Mouse (Mus musculus) heart, adult 2 months (tissue): ENCODE measurements around the gene Kbtbd3. TPM values are rescaled to one million over a fixed set of nuclear protein-coding genes. Genes with fewer than 3 reads are reported as not detected.

ENCODE experiments used
- DNase-seq, 2 experiments: peaks; one replicate each; pipeline ENCODE4 v3.0.0; 2021
- H3K27ac ChIP-seq: fragments of 200-600 bp; 2 replicates; pipeline ENCODE4 v1.8.1; 2022
- H3K27me3 ChIP-seq: fragments of 200-500 bp; 2 replicates; pipeline ENCODE4 v1.6.1; 2012; ENCODE audit warnings: mild to moderate bottlenecking, low read length, inconsistent platforms, mixed read lengths; ENCODE audit not compliant: control insufficient read depth, insufficient read depth
- H3K36me3 ChIP-seq: fragments of 200-500 bp; 2 replicates; pipeline ENCODE4 v1.6.1; 2012; ENCODE audit warnings: low read length, inconsistent platforms; ENCODE audit not compliant: control insufficient read depth, insufficient read depth
- H3K4me1 ChIP-seq: fragments of 200-500 bp; 2 replicates; pipeline ENCODE4 v1.6.1; 2011; ENCODE audit warnings: low read length; ENCODE audit not compliant: control insufficient read depth, insufficient read depth
- H3K4me3 ChIP-seq: fragments of 200-600 bp; 2 replicates; pipeline ENCODE4 v1.8.1; 2022
- H3K79me2 ChIP-seq: fragments of 200-500 bp; replicated peaks from 2 replicates; pipeline ENCODE4 v1.6.1; 2012; ENCODE audit warnings: mild to moderate bottlenecking, inconsistent platforms, low read length, moderate library complexity, mixed read lengths; ENCODE audit not compliant: control insufficient read depth, insufficient read depth
- H3K9ac ChIP-seq: fragments of 200-500 bp; 2 replicates; pipeline ENCODE4 v1.6.1; 2012; ENCODE audit warnings: low read depth, mild to moderate bottlenecking, control low read depth, inconsistent platforms, low read length, mixed read lengths
- CTCF ChIP-seq: fragments of 200-600 bp; IDR thresholded peaks from 2 replicates; pipeline ENCODE4 v1.8.1; 2022; ENCODE audit warnings: antibody characterized with exemption, mild to moderate bottlenecking, moderate library complexity
- EP300 ChIP-seq: fragments of 200-500 bp; IDR thresholded peaks from 2 replicates; pipeline ENCODE4 v1.6.1; 2011; ENCODE audit warnings: low read depth, low read length, control low read depth; ENCODE audit not compliant: insufficient read depth
- POLR2A ChIP-seq: fragments of 200-500 bp; IDR thresholded peaks from 2 replicates; pipeline ENCODE4 v1.6.1; 2011; ENCODE audit warnings: mild to moderate bottlenecking, low read depth, low read length, control low read depth; ENCODE audit not compliant: insufficient read depth
- WGBS: fragments of 180-500 bp; shearing (Covaris S2); methylation state at CpG from one replicate; pipeline ENCODE4 v1.1.7; 2018; 5-methylcytosine and 5-hydroxymethylcytosine counted together
- intact Hi-C: fragments of 180-260 bp; cut with DNase I; formaldehyde crosslinking; loops from one replicate; pipeline ENCODE4 v1.15.1; 2025
- microRNA-seq, 2 experiments: library from miRNA; unstranded; fragments of <30 nt; microRNA quantifications; one replicate each; pipeline ENCODE4 v1.2.0; 2021
- polyA plus RNA-seq: library from polyadenylated mRNA; depleted of rRNA; stranded (reverse); fragments of >200 nt; gene quantifications from 2 replicates; pipeline ENCODE4 v1.2.3, GENCODE M21; 2012; rRNA removed
- total RNA-seq, 2 experiments: library from RNA; stranded (reverse); gene quantifications; 2 replicates each; pipeline ENCODE4 v1.2.3; 2021

Gene Kbtbd3
- total and polyA plus RNA-seq, 3 experiments: 1.9 to 8.9 (median 8.7) TPM

GRCm38 (mm10) chr9:4315746-4316145 lies 6.1 kb downstream of the Kbtbd3 start:
- no peaks in the 10 kb centered on the region for H3K27me3 ChIP-seq
- intact Hi-C loops: no loop called here
- H3K27ac ChIP-seq: no peak overlapping the region
- no peak for TF ChIP-seq EP300
- no peak for TF ChIP-seq POLR2A
- no peak for TF ChIP-seq CTCF
- H3K79me2 ChIP-seq: no peaks in the 10 kb centered on the region; the same call in 1 of the 2 replicates
- H3K9ac ChIP-seq: no peak overlapping the region
- no peak overlapping the region for H3K4me3 ChIP-seq
- peaks cover under 1% of the 10 kb centered on the region for H3K4me1 ChIP-seq
- no peaks in the 10 kb centered on the region; the same call in none of the 2 replicates for H3K36me3 ChIP-seq
- WGBS: 95% methylated on average over 2 of the region's 2 CpGs
- DNase-seq: no peak

- intact Hi-C loops: no loop called here
- no peaks in the 10 kb centered on the region; the same call in 1 of the 2 replicates for H3K36me3 ChIP-seq
- H3K27ac ChIP-seq: no peak overlapping the region
- H3K79me2 ChIP-seq: no peaks in the 10 kb centered on the region; the same call in 1 of the 2 replicates
- H3K27me3 ChIP-seq: no peaks in the 10 kb centered on the region
- H3K9ac ChIP-seq: no peak overlapping the region
- no peaks in the 10 kb centered on the region for H3K4me1 ChIP-seq
- H3K4me3 ChIP-seq: no peak overlapping the region
- 74% methylated on average over 6 of the region's 6 CpGs for WGBS
- TF ChIP-seq CTCF (no peak), EP300 (no peak), POLR2A (no peak)
- DNase-seq: no peak
These were observed 9.5 kb downstream of the Kbtbd3 start for GRCm38 (mm10) chr9:4318939-4319721.

GRCm38 (mm10) chr9:4353163-4353562 lies 43.5 kb downstream of the Kbtbd3 start:
- no peaks in the 10 kb centered on the region for H3K27me3 ChIP-seq
- intact Hi-C loops: no loop called here
- WGBS: 77% methylated on average over 1 of the region's 1 CpGs

GRCm38 (mm10) chr9:4375828-4376639 lies 66.4 kb downstream of the Kbtbd3 start, which contains the start of gene Msantd4:
Msantd4 (plus strand) TSS chr9:4376562.
- no peak for TF ChIP-seq CTCF
- peak; percentile 95 for TF ChIP-seq POLR2A
- peak; percentile 63; the same call in 1 of the 2 replicates for TF ChIP-seq EP300
- Histone ChIP-seq H3K9ac (peak within 1 kb of the TSS; percentile 72), H3K36me3 (peaks cover 19% of the 10 kb centered on the region), H3K27me3 (no peaks in the 10 kb centered on the region), H3K4me3 (peak within 1 kb of the TSS; percentile 91), H3K27ac (peak within 1 kb of the TSS; percentile 87), H3K4me1 (peaks cover 2% of the 10 kb centered on the region; the same call in 1 of the 2 replicates), H3K79me2 (peaks cover 1% of the 10 kb centered on the region; the same call in 1 of the 2 replicates)
- 2% methylated on average over 31 of the region's 31 CpGs for WGBS
- DNase-seq: peak; percentile 94 to 99
- intact Hi-C loops: loop anchor here (1.0 kb wide), 1 partner anchor 67 kb away; the partner anchor contains the start of genes Aasdhppt and Kbtbd3

More at GRCm38 (mm10) chr9:4353163-4353562, 43.5 kb downstream of the Kbtbd3 start:
- no peaks in the 10 kb centered on the region for H3K4me1 ChIP-seq
- H3K4me3 ChIP-seq: no peak overlapping the region
- no peak for TF ChIP-seq POLR2A
- no peak for TF ChIP-seq CTCF
- no peak for TF ChIP-seq EP300
- H3K36me3 ChIP-seq: no peaks in the 10 kb centered on the region
- no peaks in the 10 kb centered on the region for H3K79me2 ChIP-seq
- no peak overlapping the region for H3K9ac ChIP-seq
- no peak for DNase-seq
- H3K27ac ChIP-seq: no peak overlapping the region

- Histone ChIP-seq H3K36me3 (peaks cover 22% of the 10 kb centered on the region), H3K4me1 (peaks cover 2% of the 10 kb centered on the region; the same call in 1 of the 2 replicates), H3K27me3 (no peaks in the 10 kb centered on the region), H3K4me3 (peak overlapping the region; percentile 91), H3K79me2 (peaks cover 1% of the 10 kb centered on the region; the same call in 1 of the 2 replicates), H3K27ac (peak overlapping the region; percentile 76), H3K9ac (peak overlapping the region; percentile 72)
- 0% methylated on average over 15 of the region's 15 CpGs for WGBS
- intact Hi-C loops: loop anchor here (1.0 kb wide), 1 partner anchor 67 kb away; the partner anchor contains the start of genes Aasdhppt and Kbtbd3
- no peak for DNase-seq
- TF ChIP-seq POLR2A: no peak
- no peak for TF ChIP-seq CTCF
- no peak for TF ChIP-seq EP300
These were observed 67.0 kb downstream of the Kbtbd3 start for GRCm38 (mm10) chr9:4376640-4377120.

Small RNA genes within 50 kb of the gene (microRNA-seq; reads per million reads assigned to microRNA genes)
- gene Gm22195 (0 reads per million in 2 experiments), gene Gm23992 (0 reads per million in 2 experiments)

Other genes with a start within 250 kb of the Kbtbd3 start
- 10 to 100 TPM; 17.1 to 20.3 TPM for gene Aasdhppt, start 362 bp upstream of the Kbtbd3 start, total RNA-seq
- gene Aasdhppt, start 362 bp upstream of the Kbtbd3 start, polyA plus RNA-seq: 4.8 and 7.5 TPM in 2 replicates
- 10 to 100 TPM; 43.0 to 43.3 TPM for gene Msantd4, start 66.7 kb downstream of the Kbtbd3 start, total RNA-seq
- 10.4 and 21.2 TPM in 2 replicates for gene Msantd4, start 66.7 kb downstream of the Kbtbd3 start, polyA plus RNA-seq